Mouse (Mus musculus) testis, postnatal 10 days (tissue): Measurements from ENCODE around the gene Cep104.

Source experiments
- DNase-seq: peaks from one replicate; pipeline ENCODE4 v3.0.0; 2021; ENCODE audit warnings: low spot score

Cep104 gene

DNA sequence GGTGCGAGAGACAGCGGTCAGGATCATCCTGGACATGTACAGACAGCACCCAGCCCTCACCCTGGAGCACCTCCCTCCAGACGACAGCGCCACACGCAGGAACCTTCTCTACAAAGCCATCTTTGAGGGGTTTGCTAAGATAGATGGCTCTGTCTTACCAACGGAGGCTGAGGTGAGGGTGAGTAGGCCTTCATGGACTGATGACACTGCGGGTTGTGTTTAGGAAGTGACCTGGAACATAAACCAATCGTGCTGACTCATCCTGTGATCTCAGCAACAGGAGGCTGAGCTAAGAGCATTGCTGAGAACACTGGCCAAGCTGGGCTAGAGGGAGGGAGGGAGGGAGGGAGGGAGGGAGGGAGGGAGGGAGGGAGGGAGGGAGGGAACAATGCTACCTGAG, 18.5 kb downstream of the Cep104 start:
- DNase-seq, result no peak

GRCm38 (mm10) chr4:154005488-154005887, 30.5 kb downstream of the Cep104 start:
- no peak for DNase-seq

DNA sequence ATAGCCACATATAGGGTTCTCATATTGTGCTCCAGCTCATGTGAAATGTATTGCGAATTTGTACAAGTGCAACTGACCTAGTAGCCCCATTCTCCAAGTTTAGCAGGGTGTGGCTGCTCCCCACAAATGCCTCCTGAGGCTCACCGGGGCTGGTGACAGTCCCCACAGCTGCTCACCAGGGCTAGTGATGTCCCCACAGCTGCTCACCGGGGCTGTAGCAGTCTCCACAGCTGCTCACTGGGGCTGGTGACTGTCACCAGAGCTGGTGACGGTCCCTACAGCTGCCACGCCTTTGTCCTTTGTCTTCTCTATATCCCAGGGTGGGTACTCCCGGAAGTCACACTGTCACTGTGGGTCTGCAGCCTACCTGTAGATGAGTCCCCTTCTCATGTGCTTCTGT, 31.3 kb downstream of the Cep104 start:
- no peak for DNase-seq

DNA sequence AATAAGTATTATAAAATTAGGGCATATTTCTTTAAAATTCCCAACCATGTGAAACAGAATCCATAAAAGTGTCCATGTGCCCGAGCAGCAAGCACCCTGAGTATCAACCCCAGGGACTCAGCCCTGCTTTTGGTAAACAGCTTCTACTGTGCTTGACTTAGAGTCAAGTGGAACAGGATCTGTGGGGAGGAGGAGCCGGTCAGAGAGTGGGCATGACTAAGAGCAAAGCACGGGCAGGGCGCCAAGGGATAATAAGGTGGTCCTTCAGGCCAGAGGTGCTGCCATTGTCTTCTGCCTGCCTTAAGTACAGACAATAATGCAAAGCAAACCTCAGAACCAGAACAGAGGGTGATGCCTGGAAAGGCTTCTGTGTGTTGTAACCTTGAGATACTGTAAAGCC, 32.8 kb downstream of the Cep104 start:
- no peak for DNase-seq

GRCm38 (mm10) chr4:154010907-154011645, 36.1 kb downstream of the Cep104 start:
- DNase-seq, result no peak

- peak; percentile 83 for DNase-seq
Measured at GRCm38 (mm10) chr4:154011646-154012089, 36.7 kb downstream of the Cep104 start, which contains the start of gene Lrrc47. Lrrc47 (plus strand) TSS chr4:154011731.

DNA sequence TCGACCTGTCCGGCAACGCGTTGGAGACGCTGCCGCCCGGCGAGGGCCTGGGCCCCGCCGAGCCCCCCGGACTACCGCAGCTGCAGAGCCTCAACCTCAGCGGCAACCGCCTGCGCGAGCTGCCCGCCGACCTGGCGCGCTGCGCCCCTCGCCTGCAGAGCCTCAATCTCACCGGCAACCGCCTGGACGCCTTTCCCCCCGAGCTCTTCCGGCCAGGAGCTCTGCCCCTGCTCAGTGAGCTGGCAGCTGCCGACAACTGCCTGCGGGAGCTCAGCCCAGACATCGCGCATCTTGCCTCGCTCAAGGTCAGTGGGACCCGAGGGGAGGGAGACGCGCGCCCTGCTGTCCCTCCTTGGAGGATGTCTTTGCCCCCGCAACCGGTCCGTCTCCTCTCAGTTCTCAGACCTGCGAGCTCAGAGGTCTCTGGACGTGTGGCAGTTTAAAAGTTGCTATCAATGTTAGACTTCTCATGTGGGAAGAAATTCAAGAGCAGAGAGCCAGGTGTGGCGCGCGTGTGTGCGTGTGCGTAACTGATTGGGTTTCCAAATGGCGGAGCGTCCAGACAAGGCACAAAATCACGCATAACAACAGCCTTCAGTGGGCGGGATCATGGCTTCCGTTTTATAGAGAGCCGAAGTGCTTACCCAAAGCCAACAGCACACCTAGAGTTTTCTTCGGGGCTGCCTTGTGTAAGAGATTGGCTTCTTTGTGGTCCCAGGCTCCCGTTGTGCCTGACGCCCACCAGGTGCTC, 37.3 kb downstream of the Cep104 start:
- DNase-seq, result peak; percentile 61

DNA sequence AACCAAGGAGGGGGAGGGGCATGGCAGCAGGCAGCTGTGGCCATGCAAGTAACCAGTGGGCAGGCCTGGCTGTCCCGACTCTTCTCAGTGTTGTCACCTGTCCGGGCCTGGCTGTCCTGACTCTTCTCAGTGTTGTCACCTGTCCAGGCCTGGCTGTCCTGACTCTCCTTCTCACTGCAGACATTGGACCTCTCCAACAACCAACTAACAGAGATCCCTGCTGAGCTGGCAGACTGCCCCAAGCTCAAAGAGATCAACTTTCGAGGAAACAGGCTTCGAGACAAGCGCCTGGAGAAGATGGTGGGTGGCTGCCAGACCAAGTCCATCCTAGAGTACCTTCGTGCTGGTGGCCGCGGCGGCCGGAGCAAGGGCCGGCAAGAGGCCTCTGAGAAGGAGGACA, 40.5 kb downstream of the Cep104 start:
- no peak for DNase-seq

DNA sequence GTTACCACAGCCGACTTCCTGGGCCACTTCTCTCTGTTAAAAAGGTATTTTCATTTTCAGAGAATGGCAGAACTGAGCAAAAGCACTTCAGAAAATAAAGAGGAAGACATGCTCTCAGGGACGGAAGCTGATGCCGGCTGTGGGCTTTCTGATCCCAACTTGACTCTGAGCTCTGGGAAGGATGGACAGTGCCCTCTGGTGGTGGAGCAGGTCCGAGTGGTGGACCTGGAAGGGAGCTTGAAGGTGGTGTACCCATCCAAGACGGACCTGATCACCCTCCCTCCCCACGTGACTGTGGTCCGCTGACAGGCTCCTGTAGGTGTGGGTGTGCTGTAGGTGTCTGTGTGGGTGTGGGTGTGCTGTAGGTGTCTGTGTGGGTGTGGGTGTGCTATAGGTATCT, 44.6 kb downstream of the Cep104 start:
- DNase-seq, result peak; percentile 80

- peak; percentile 80 for DNase-seq
Measured at GRCm38 (mm10) chr4:154021432-154021831, 46.4 kb downstream of the Cep104 start.

- DNase-seq, result peak; percentile 80
Measured at GRCm38 (mm10) chr4:154022407-154022806, 47.4 kb downstream of the Cep104 start.

- DNase-seq, result no peak
Measured at GRCm38 (mm10) chr4:154022844-154023243, 47.9 kb downstream of the Cep104 start.

DNA sequence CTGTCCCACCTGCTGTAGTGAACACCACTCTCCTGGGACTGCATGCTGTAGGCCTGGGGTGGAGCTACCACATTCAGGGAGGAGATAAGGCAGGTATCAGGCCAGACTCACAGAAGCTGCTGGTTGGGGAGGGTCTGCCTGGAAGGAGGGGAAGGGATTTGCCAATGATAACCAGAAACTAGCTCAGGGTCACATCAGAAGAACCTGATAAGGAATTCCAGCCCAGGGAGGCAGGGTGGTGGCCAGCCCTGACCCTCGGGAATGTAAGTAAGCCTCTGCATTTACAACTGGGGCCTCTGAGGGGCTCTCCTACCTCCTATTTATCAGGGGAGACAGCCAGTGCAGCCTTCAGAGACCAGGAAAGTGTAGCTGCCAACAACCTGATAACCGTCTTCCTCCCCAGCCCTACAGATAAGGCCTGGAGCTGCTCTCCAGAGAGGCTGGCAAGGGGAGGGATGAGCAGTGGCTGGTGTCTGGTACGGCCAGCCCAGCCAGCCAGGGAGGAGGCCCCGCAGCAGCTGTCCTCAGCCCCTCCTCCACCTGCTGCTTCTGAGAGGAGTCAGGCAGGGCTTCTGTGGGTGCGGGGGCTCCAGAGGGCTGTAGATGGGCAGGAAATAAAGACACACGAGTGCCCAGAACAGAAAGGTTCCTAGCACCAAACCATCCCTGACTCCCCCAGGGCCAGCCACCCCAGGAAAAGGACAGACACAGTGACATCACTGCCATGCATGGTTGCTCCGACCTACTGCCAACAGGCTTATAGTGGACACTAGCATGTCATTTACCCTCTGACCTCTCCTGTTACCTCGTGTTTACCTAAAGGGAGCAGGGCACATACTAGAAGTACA, 49.0 kb downstream of the Cep104 start:
- DNase-seq, result peak; percentile 73

GRCm38 (mm10) chr4:154024729-154025521, 49.9 kb downstream of the Cep104 start:
- no peak for DNase-seq

- peak; percentile 91 for DNase-seq
Measured at GRCm38 (mm10) chr4:154025641-154026440, 50.8 kb downstream of the Cep104 start, which contains the start of gene Smim1. Smim1 (minus strand) TSS chr4:154026230.

DNA sequence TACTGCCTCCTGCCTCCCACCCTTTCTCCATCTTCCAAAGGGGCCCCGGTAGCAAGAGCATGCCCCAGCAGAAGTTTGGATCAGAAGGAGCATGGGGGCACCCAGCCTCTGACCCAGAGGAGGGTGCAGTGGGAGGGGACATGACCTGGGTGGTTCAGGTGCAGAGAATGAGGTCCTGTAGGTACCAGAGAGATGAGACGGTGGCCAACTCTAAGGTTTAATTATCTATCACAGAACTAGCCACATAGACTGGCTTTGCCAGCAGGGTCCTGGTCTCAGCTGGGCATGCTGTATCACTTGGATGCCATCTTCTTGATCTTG, 51.4 kb downstream of the Cep104 start:
- no peak for DNase-seq

DNA sequence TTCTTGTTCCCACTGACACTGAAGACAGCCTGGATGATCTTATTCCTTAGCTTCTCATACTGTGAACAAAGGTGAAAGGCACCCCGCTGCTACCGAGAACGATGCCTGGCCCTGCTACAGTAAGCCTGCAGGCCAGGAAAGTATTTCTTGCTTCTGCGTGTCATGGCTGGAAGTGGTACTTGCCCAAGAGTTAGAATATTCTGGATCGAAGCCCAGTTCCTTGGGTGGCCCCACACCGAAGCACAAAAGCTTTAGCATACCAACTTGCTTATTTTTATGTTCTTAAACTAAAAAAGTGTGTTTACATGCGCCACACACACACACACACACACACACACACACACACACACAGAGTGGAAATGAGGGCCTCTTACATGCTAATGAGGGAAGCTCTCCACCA, 53.1 kb downstream of the Cep104 start:
- DNase-seq, result no peak

GRCm38 (mm10) chr4:154028646-154029045, 53.7 kb downstream of the Cep104 start:
- no peak for DNase-seq

GRCm38 (mm10) chr4:154037123-154037522, 62.1 kb downstream of the Cep104 start:
- DNase-seq, result no peak

GRCm38 (mm10) chr4:154042577-154042976, 67.6 kb downstream of the Cep104 start, which contains the start of gene Ccdc27:
Ccdc27 (minus strand) TSS chr4:154042677.
- DNase-seq, result no peak

GRCm38 (mm10) chr4:154045837-154046236, 70.8 kb downstream of the Cep104 start:
- no peak for DNase-seq
